Mouse (Mus musculus): ENCODE measurements around the gene B430306N03Rik. TPM values are rescaled to one million over a fixed set of nuclear protein-coding genes. Genes with fewer than 3 reads are reported as not detected.

B430306N03Rik gene
- total RNA-seq, 2 experiments from 2014 or later = 7.2 to 17.5 TPM

DNA sequence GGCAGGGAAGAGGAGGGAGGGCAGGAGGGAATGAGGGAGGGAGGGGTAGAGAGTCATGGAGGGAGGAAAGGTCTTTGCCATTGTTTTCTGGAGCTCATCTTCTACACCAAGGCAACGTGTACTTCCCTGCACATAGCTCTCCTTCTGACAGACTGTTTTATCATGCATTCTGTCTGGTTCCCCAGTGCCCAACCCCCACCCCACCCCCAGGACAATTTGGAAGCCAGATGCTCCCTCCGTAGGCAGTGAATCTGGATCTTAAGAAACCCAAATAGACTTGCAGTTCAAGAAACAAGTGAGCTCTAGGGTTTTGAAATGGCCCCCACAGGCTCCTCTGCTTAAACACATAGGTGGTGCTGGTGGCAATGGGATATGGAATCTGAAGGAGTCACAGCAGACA, 42.0 kb downstream of the B430306N03Rik start:
- no peak for ATAC-seq (replicated peaks; ENCODE audit: low FRiP score, poor library complexity, severe bottlenecking)

DNA sequence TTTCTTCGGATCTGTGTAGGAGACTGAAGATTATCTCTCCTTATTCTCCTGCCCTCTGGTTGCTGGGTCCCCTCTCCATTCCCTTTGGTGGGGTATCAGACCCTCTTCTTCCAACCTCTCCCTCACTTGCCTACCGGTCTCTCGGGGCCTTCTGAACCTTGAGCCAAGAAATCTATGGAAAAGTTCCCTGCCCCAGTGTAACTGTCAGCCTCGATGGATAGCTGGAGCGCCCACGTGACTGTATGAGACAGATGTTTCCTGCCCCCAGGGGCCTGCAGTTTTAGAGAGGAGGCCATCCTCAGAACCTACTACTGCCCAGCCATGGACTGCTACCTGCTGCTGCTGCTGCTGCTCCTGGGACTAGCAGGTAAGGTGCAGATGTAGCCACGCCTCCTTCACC, 43.7 kb downstream of the B430306N03Rik start, which contains the start of gene Treml1:
Treml1 (plus strand) TSS at position 301 of the 400 bp plus-strand sequence.
- no peak for ATAC-seq (replicated peaks; ENCODE audit: low FRiP score, poor library complexity, severe bottlenecking)

DNA sequence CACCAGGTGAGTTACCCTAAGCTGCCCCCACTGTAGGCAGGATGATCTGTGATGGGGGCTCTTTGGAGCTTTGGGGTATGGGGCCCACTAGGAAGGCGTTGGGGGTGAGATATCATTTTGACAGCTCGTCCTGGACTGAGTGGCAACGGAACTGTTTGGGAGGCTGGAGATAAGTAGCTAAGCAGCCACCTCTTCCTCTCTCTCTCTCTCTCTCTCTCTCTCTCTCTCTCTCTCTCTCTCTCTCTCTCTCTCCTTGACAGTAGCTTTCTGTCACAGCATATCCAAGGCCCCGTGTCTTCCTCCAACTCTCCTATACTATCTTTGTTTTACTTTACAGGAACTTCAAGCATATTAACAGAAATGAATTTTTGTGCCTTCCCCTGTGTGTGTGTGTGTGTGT, 44.5 kb downstream of the B430306N03Rik start:
- ATAC-seq (replicated peaks; ENCODE audit: low FRiP score, poor library complexity, severe bottlenecking) = no peak

DNA sequence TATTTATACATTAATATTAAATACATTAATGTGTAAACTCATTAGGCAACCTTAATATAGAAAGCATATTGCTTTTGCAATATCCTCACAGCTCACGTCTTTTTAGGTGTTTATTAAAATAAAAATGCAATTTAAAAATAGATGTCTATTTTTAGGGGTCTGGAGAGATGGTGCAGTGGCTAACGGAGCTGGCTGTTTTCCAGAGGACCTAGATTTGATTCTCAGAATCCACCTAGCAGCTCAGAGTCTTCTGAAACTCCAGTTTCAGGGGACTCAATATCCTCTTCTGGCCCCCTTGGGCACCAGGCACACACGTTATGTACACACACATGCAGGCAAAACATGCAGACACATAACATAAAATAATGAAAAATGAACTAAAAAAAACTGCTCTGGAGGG, 46.4 kb downstream of the B430306N03Rik start:
- ATAC-seq (replicated peaks; ENCODE audit: low FRiP score, poor library complexity, severe bottlenecking) = no peak

DNA sequence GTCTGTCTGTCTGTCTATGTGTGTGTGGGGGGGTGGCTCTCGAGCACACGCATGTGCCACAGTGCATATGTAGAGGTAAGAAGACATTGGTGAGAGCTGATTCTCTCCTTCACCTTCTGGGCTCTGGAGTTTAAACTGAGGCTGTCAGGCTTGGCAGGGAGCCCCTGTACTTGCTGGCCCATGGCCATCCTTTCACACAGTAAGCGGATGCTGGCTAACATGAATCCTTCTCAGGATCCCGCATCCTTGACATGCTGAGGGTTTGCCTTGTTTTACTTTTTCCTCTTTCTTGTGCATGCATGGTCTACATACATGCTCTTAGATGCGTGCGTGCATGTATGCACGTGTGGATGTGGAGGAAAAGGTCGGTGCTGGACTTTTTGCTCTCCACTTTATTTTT, 47.0 kb downstream of the B430306N03Rik start:
- no peak for ATAC-seq (replicated peaks; ENCODE audit: low FRiP score, poor library complexity, severe bottlenecking)

DNA sequence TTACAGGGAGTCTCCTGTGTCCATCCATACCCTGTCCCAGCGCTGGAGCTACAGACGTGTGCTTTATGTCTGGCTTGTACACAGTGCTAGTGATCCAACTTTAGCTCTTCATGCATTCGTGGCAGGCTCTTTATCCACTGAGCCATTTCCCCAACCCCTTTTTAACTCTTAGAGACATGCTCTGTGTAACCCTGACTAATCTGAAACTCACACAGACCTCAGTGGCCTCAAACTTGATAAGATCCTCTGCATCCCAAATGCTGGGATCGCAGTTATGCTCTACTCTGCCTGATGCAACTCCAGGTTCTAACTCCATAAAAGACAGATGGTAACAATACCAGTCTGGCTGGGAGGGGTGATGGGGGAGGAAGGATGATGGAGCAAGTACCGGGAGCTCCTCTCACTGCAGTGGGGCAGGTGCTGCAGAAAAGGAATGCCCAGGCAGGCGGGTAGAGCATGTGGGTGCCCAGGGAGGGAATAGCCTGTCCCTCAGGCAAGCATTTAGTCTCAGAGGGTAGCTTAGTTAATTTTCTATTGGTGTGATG, 47.6 kb downstream of the B430306N03Rik start:
- no peak for ATAC-seq (replicated peaks; ENCODE audit: low FRiP score, poor library complexity, severe bottlenecking)

DNA sequence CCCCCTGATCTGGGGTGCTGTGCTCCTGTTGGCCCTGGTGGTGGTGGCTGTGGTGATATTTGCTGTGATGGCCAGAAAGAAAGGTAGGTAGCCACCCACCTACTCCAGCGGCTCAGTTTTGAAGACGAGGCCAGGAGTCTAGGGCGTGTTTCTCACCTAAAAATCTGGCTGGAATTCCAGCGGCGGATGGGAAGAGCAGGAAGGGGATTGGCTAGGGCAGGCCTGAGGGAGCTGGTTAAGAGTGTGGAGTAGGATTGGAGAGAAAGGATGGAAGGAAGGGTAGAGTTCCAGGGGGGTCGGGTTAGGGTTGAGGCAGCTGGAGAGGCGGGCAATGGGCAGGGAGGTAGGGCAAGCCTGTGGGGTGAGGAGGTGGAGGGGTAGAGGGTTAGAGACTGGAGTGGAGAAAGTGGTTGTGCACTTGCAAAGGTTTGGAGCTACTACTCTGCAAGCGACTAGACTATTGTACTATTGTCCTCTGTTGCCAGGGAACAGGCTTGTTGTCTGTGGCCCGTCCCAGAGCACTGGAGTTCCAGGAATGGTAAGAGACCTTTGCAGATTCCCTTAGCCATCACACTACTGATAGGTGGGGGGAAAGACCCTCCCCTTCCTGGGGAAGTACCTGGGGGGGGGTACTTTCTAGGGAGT, 49.7 kb downstream of the B430306N03Rik start:
- ATAC-seq (replicated peaks; ENCODE audit: low FRiP score, poor library complexity, severe bottlenecking) = no peak

DNA sequence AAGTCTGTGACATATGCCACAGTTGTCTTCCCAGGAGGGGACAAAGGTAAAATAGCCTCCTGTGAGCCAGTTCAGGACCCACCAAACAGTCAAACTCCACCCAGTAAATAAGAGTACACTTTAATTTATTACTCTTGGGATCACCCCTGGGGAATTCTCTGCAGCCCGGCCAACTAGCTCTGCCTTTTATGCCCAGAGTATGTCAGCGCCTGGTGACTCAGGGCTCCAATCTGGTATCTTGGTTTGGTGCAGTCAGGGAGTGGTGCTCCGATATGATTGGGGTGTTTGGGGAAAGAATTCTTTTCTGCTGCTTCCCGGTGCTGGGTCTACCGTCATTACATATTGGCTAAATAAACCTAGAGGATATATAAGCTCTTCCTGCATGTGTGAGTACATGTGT, 50.9 kb downstream of the B430306N03Rik start:
- no peak for ATAC-seq (replicated peaks; ENCODE audit: low FRiP score, poor library complexity, severe bottlenecking)

DNA sequence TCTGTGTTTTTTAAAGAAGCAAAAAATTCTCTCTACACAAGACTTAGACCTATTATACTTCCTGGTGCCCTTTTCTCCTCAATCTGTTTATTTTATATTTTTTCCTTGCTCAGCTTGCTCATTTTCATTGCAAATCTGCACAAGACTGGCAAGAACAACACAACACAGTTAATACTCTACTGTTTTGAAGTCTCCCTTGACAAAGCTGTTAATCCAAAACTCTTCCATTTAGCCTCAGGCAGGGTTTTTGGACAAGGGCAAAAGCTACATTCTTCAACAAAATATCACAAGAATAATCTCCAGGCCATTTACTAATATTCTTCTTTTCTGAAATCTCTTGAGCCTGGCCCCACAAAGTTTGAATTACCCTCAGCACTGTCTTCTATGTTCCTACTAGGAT, 55.7 kb downstream of the B430306N03Rik start:
- no peak for ATAC-seq (replicated peaks; ENCODE audit: low FRiP score, poor library complexity, severe bottlenecking)

DNA sequence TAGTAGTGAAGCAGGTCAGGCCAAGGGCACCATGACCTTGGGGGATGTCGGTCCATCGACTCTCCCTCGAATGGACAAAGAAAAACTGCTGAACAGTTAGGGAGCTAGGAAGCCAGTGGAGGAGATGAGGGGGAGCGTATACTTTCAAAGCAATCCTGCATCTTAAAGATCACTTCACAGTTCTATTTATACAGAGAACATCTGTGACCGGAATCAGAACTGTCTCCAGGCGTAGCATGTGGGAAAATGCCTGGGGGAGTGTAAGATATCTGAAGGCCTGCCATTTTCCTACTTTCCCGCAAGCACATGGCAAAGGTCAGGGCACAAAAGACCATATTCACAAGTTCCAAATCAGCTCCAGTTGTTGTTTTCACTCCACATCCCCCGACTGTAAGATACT, 57.0 kb downstream of the B430306N03Rik start:
- ATAC-seq (replicated peaks; ENCODE audit: low FRiP score, poor library complexity, severe bottlenecking) = no peak

DNA sequence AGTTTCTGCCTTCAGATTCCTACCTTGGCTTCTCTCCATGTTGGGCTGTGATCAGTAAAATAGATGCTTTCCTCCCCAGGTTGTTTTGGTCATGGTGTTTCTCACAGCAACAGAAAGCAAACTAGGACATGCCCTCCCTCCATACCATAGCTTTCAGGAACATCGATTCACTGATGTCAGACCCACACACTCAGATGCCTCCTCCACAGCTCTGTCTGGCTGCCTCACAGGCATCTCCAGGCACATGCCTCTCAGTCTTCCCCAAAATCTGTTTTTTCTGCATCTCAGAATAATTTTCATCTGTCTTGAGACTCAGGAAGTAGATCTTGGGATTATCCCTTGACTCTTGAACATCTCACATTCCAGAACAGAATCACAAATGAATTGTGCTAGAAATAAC, 60.2 kb downstream of the B430306N03Rik start:
- no peak for ATAC-seq (replicated peaks; ENCODE audit: low FRiP score, poor library complexity, severe bottlenecking)

Other genes with a start within 250 kb of the B430306N03Rik start
- gene 1700067P10Rik, start 226.8 kb upstream of the B430306N03Rik start, total RNA-seq (2015; ENCODE audit: low replicate concordance) = not detected in 2 replicates
- not detected in 2 replicates for gene 1700067P10Rik, start 226.8 kb upstream of the B430306N03Rik start, total RNA-seq (2017; ENCODE audit: low replicate concordance)
- 0.21 and 11.1 TPM in 2 replicates for gene 9830107B12Rik, start 169.9 kb upstream of the B430306N03Rik start, total RNA-seq (2015; ENCODE audit: low replicate concordance)
- gene 9830107B12Rik, start 169.9 kb upstream of the B430306N03Rik start, total RNA-seq (2017; ENCODE audit: low replicate concordance) = 1.5 and 6.0 TPM in 2 replicates
- gene A530064D06Rik, start 148.9 kb upstream of the B430306N03Rik start, total RNA-seq (2015; ENCODE audit: low replicate concordance) = 6.5 and 17.7 TPM in 2 replicates
- gene A530064D06Rik, start 148.9 kb upstream of the B430306N03Rik start, total RNA-seq (2017; ENCODE audit: low replicate concordance) = 5.5 and 5.7 TPM in 2 replicates
- 3.1 and 4.2 TPM in 2 replicates for gene Trem1, start 83.4 kb upstream of the B430306N03Rik start, total RNA-seq (2015; ENCODE audit: low replicate concordance)
- 5.7 and 6.2 TPM in 2 replicates for gene Trem1, start 83.4 kb upstream of the B430306N03Rik start, total RNA-seq (2017; ENCODE audit: low replicate concordance)
- gene Trem3, start 68.4 kb upstream of the B430306N03Rik start, total RNA-seq (2015; ENCODE audit: low replicate concordance) = 47.6 and 61.3 TPM in 2 replicates
- gene Trem3, start 68.4 kb upstream of the B430306N03Rik start, total RNA-seq (2017; ENCODE audit: low replicate concordance) = 26.4 and 57.7 TPM in 2 replicates
- gene Treml4, start 51.8 kb upstream of the B430306N03Rik start, total RNA-seq (2015; ENCODE audit: low replicate concordance) = 5.0 and 5.4 TPM in 2 replicates
- gene Treml4, start 51.8 kb upstream of the B430306N03Rik start, total RNA-seq (2017; ENCODE audit: low replicate concordance) = 5.7 and 8.1 TPM in 2 replicates
- gene Treml2, start 16.6 kb upstream of the B430306N03Rik start, total RNA-seq (2015; ENCODE audit: low replicate concordance) = 13.4 and 26.1 TPM in 2 replicates
- 13.8 and 15.1 TPM in 2 replicates for gene Treml2, start 16.6 kb upstream of the B430306N03Rik start, total RNA-seq (2017; ENCODE audit: low replicate concordance)
- 1.9 and 3.1 TPM in 2 replicates for gene Trem2, start 30.3 kb downstream of the B430306N03Rik start, total RNA-seq (2015; ENCODE audit: low replicate concordance)
- gene Trem2, start 30.3 kb downstream of the B430306N03Rik start, total RNA-seq (2017; ENCODE audit: low replicate concordance) = 2.6 and 3.2 TPM in 2 replicates
- not detected in 2 replicates for gene Treml1, start 43.8 kb downstream of the B430306N03Rik start, total RNA-seq (2015; ENCODE audit: low replicate concordance)
- gene Treml1, start 43.8 kb downstream of the B430306N03Rik start, total RNA-seq (2017; ENCODE audit: low replicate concordance) = 0.34 and 1.3 TPM in 2 replicates
- 44.0 and 47.2 TPM in 2 replicates for gene Nfya, start 93.8 kb downstream of the B430306N03Rik start, total RNA-seq (2015; ENCODE audit: low replicate concordance)
- gene Nfya, start 93.8 kb downstream of the B430306N03Rik start, total RNA-seq (2017; ENCODE audit: low replicate concordance) = 30.6 and 42.7 TPM in 2 replicates
- 28.2 and 32.1 TPM in 2 replicates for gene Oard1, start 93.9 kb downstream of the B430306N03Rik start, total RNA-seq (2015; ENCODE audit: low replicate concordance)
- 31.6 and 34.2 TPM in 2 replicates for gene Oard1, start 93.9 kb downstream of the B430306N03Rik start, total RNA-seq (2017; ENCODE audit: low replicate concordance)
- gene Apobec2, start 116.8 kb downstream of the B430306N03Rik start, total RNA-seq (2015; ENCODE audit: low replicate concordance) = not detected in 2 replicates
- gene Apobec2, start 116.8 kb downstream of the B430306N03Rik start, total RNA-seq (2017; ENCODE audit: low replicate concordance) = not detected in 2 replicates
- gene Tspo2, start 135.4 kb downstream of the B430306N03Rik start, total RNA-seq (2015; ENCODE audit: low replicate concordance) = 503 and 549 TPM in 2 replicates
- 671 and 837 TPM in 2 replicates for gene Tspo2, start 135.4 kb downstream of the B430306N03Rik start, total RNA-seq (2017; ENCODE audit: low replicate concordance)
- 56.8 and 60.7 TPM in 2 replicates for gene Unc5cl, start 138.8 kb downstream of the B430306N03Rik start, total RNA-seq (2015; ENCODE audit: low replicate concordance)
- gene Unc5cl, start 138.8 kb downstream of the B430306N03Rik start, total RNA-seq (2017; ENCODE audit: low replicate concordance) = 32.9 and 47.0 TPM in 2 replicates

Measured in erythroblast, adult 5-6 weeks (primary cell).